ENCODE assay signal across 7 mouse cellular contexts in the genomic region with DNA sequence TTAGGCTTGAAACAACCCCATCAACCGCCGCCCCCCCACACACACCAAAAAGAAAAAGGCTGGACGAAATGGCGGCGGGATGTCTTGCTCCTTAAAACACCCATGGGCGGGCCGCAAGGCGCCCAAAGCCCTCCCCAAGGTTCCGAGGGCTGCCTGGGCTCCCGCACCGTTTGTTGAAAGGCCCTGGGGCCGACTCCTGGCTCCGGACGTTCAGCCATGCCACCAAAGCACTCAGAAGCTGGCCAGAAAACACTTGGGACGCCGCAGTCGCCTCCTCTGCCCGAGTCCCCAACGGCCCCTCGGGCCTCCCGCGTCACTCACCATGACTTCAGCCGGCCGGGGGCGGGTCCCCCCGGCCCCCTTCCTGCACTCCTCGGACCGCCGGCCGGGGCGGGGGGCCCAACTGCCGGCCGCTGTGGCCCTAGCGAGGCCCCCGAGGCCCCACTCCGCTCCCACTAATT. TPM values are rescaled to one million over a fixed set of nuclear protein-coding genes. Genes with fewer than 3 reads are reported as not detected.
DNase-seq lines count a peak whose midpoint lies in the region; ATAC-seq and TF ChIP-seq lines count a peak whose summit lies in the region.

No protein-coding gene starts in this region.

- TF ChIP-seq POLR2A in bone marrow, adult 2 months (IDR thresholded peaks at IDR 0.05; ENCODE audit: borderline replicate concordance, control insufficient read depth, low read depth, low read length): no peak
- TF ChIP-seq POLR2A in testis, adult 2 months (IDR thresholded peaks at IDR 0.05; ENCODE audit: control insufficient read depth, low read depth, low read length): no peak

- H3K4me1 ChIP-seq in G1E (ENCODE audit: insufficient read depth, low read depth, low read length): peaks cover 43% of the 10 kb centered on the region
- H3K4me1 ChIP-seq in bone marrow, adult 2 months (ENCODE audit: control insufficient read depth, insufficient read depth, low read length): peaks cover 1% of the 10 kb centered on the region; the same call in 1 of the 2 replicates
- peaks cover 22% of the 10 kb centered on the region for H3K4me1 ChIP-seq in hindbrain, embryonic 16.5 days (ENCODE audit: control insufficient read depth, insufficient read depth, low read depth, low read length)
- peaks cover 5% of the 10 kb centered on the region for H3K4me1 ChIP-seq in testis, adult 2 months (ENCODE audit: control insufficient read depth, insufficient read depth, low read length)

- no peaks in the 10 kb centered on the region for H3K27me3 ChIP-seq in G1E (ENCODE audit: insufficient read depth, low read length)
- H3K27me3 ChIP-seq in hindbrain, embryonic 16.5 days (replicated peaks; ENCODE audit: control insufficient read depth, insufficient read depth, low read length): no peaks in the 10 kb centered on the region
- no peaks in the 10 kb centered on the region for H3K27me3 ChIP-seq in testis, adult 2 months (ENCODE audit: control insufficient read depth, insufficient read depth, low read length)

- H3K4me2 ChIP-seq in hindbrain, embryonic 16.5 days (ENCODE audit: low read length): peak overlapping the region; percentile 85

- DNase-seq in layer of hippocampus, adult 11-12 months (ENCODE audit: low spot score): peak; percentile 51
- DNase-seq in layer of hippocampus, postnatal 25 days (ENCODE audit: extremely low spot score in 1 of 2, low spot score in 1 of 2): no peak
- DNase-seq in G1E (ENCODE audit: low spot score): no peak

- peaks cover 57% of the 10 kb centered on the region for H3K36me3 ChIP-seq in G1E (replicated peaks)
- peaks cover 21% of the 10 kb centered on the region for H3K36me3 ChIP-seq in hindbrain, embryonic 16.5 days (ENCODE audit: control insufficient read depth, insufficient read depth, low read length)
- H3K36me3 ChIP-seq in testis, adult 2 months (ENCODE audit: control insufficient read depth, insufficient read depth, low read length): peaks cover 8% of the 10 kb centered on the region

- WGBS in bone marrow, adult 2 months: under 1% methylated on average over 34 of the region's 36 CpGs
- WGBS in hindbrain, embryonic 16.5 days: under 1% methylated on average over 25 of the region's 36 CpGs

- peak overlapping the region; percentile 82 for H3K4me3 ChIP-seq in G1E (ENCODE audit: low read depth, low read length)
- peak overlapping the region; percentile 88 for H3K4me3 ChIP-seq in bone marrow, adult 2 months (replicated peaks; ENCODE audit: control insufficient read depth, low read depth, low read length)
- peak overlapping the region; percentile 95 for H3K4me3 ChIP-seq in hindbrain, embryonic 16.5 days (ENCODE audit: low read length)
- peak overlapping the region; percentile 95 for H3K4me3 ChIP-seq in testis, adult 2 months (ENCODE audit: control insufficient read depth, low read depth, low read length)

- no peaks in the 10 kb centered on the region for H3K9me3 ChIP-seq in G1E (replicated peaks)
- no peaks in the 10 kb centered on the region for H3K9me3 ChIP-seq in hindbrain, embryonic 16.5 days (ENCODE audit: control insufficient read depth, low read length)

- TF ChIP-seq CTCF in G1E (IDR thresholded peaks at IDR 0.05; ENCODE audit: low read depth, low read length): no peak
- TF ChIP-seq CTCF in bone marrow, adult 2 months (IDR thresholded peaks at IDR 0.05; ENCODE audit: control insufficient read depth, insufficient read depth, low read length): no peak
- no peak for TF ChIP-seq CTCF in testis, adult 2 months (IDR thresholded peaks at IDR 0.05; ENCODE audit: control insufficient read depth, insufficient read depth, insufficient replicate concordance, low read depth, low read length)

- H3K9ac ChIP-seq in hindbrain, embryonic 16.5 days (ENCODE audit: low read depth, low read length): peak overlapping the region; percentile 91

- H3K27ac ChIP-seq in bone marrow, adult 2 months (ENCODE audit: control insufficient read depth, insufficient read depth, low read depth, low read length, poor library complexity): peak overlapping the region; percentile 93
- peak overlapping the region; percentile 98 for H3K27ac ChIP-seq in hindbrain, embryonic 16.5 days (ENCODE audit: low read depth, low read length)
- H3K27ac ChIP-seq in testis, adult 2 months (ENCODE audit: control insufficient read depth, insufficient read depth, low read depth, low read length): peak overlapping the region; percentile 100

- no peak for ATAC-seq in G1E (ENCODE audit: extremely low read depth, insufficient number of reproducible peaks, low FRiP score, poor library complexity, severe bottlenecking)
- ATAC-seq in hindbrain, embryonic 16.5 days: no peak; the same call in 1 of the 2 replicates
- ATAC-seq in megakaryocyte-erythroid progenitor cell, adult 5-6 weeks (replicated peaks; ENCODE audit: low FRiP score, low TSS enrichment, poor library complexity, severe bottlenecking): peak; percentile 3; the same call in 1 of the 2 replicates

RNA-seq across cellular contexts. Expression of a gene that starts 0.5 kb away (rescaled TPM):
- total RNA-seq in layer of hippocampus, postnatal 25 days (2021): 100 to 1,000 TPM in 1 of 2 experiments, 10 to 100 TPM in 1; 97.7 to 112 TPM
- total RNA-seq in G1E (2014; fragmentation: Nextera tagmentation): 538 and 670 TPM in 2 replicates
- total RNA-seq in G1E (2017): 171 and 195 TPM in 2 replicates
- polyA plus RNA-seq in G1E (2012): 210 and 243 TPM in 2 replicates
- 367 and 488 TPM in 2 replicates for polyA plus RNA-seq in bone marrow, adult 2 months (2011; ENCODE audit: insufficient read depth, insufficient read length, low replicate concordance, missing spikeins)
- 250 and 253 TPM in 2 replicates for polyA plus RNA-seq in hindbrain, embryonic 16.5 days (2015; fragmentation: Nextera tagmentation; extraction: Ambion mirVana)
- 291 and 381 TPM in 2 replicates for total RNA-seq in megakaryocyte-erythroid progenitor cell, adult 5-6 weeks (2014; fragmentation: Nextera tagmentation)
- 146 and 204 TPM in 2 replicates for total RNA-seq in megakaryocyte-erythroid progenitor cell, adult 5-6 weeks (2017)
- polyA plus RNA-seq in testis, adult 2 months (2012; rRNA removed): 1,069 and 1,189 TPM in 2 replicates

RNA-seq across cellular contexts. Expression of a gene that starts 19.2 kb away (rescaled TPM):
- total RNA-seq in layer of hippocampus, postnatal 25 days (2021): 100 to 1,000 TPM; 484 to 506 TPM
- total RNA-seq in G1E (2014; fragmentation: Nextera tagmentation) (1,543 and 2,339 TPM in 2 replicates), G1E (2017) (548 and 573 TPM in 2 replicates)
- 5,642 and 5,886 TPM in 2 replicates for polyA plus RNA-seq in G1E (2012)
- polyA plus RNA-seq in bone marrow, adult 2 months (2011; ENCODE audit: insufficient read depth, insufficient read length, low replicate concordance, missing spikeins): 441 and 887 TPM in 2 replicates
- 206 and 212 TPM in 2 replicates for polyA plus RNA-seq in hindbrain, embryonic 16.5 days (2015; fragmentation: Nextera tagmentation; extraction: Ambion mirVana)
- 3,204 and 3,219 TPM in 2 replicates for total RNA-seq in megakaryocyte-erythroid progenitor cell, adult 5-6 weeks (2014; fragmentation: Nextera tagmentation)
- 676 and 1,069 TPM in 2 replicates for total RNA-seq in megakaryocyte-erythroid progenitor cell, adult 5-6 weeks (2017)
- 176 and 240 TPM in 2 replicates for polyA plus RNA-seq in testis, adult 2 months (2012; rRNA removed)

RNA-seq across cellular contexts. Expression of a gene that starts 22.4 kb away (rescaled TPM):
- 1 to 10 TPM; 2.2 to 2.6 TPM for total RNA-seq in layer of hippocampus, postnatal 25 days (2021)
- total RNA-seq in G1E (2014; fragmentation: Nextera tagmentation): 1.7 and 4.7 TPM in 2 replicates
- total RNA-seq in G1E (2017): 6.8 and 12.1 TPM in 2 replicates
- 40.6 and 61.2 TPM in 2 replicates for polyA plus RNA-seq in G1E (2012)
- polyA plus RNA-seq in bone marrow, adult 2 months (2011; ENCODE audit: insufficient read depth, insufficient read length, low replicate concordance, missing spikeins): 3.9 and 12.0 TPM in 2 replicates
- 6.8 and 9.2 TPM in 2 replicates for polyA plus RNA-seq in hindbrain, embryonic 16.5 days (2015; fragmentation: Nextera tagmentation; extraction: Ambion mirVana)
- total RNA-seq in megakaryocyte-erythroid progenitor cell, adult 5-6 weeks (2014; fragmentation: Nextera tagmentation): 15.1 and 17.8 TPM in 2 replicates
- total RNA-seq in megakaryocyte-erythroid progenitor cell, adult 5-6 weeks (2017): 21.3 and 26.1 TPM in 2 replicates
- 1.1 and 1.6 TPM in 2 replicates for polyA plus RNA-seq in testis, adult 2 months (2012; rRNA removed)

RNA-seq across cellular contexts. Expression of a gene that starts 29.1 kb away (rescaled TPM):
- total RNA-seq in layer of hippocampus, postnatal 25 days (2021): not detected
- total RNA-seq in G1E (2014; fragmentation: Nextera tagmentation) (not detected in 2 replicates), G1E (2017) (0.41 TPM in 1 of 2 replicates, not detected in the other)
- not detected in 2 replicates for polyA plus RNA-seq in G1E (2012)
- not detected in 2 replicates for polyA plus RNA-seq in bone marrow, adult 2 months (2011; ENCODE audit: insufficient read depth, insufficient read length, low replicate concordance, missing spikeins)
- 0.68 TPM in 1 of 2 replicates, not detected in the other for polyA plus RNA-seq in hindbrain, embryonic 16.5 days (2015; fragmentation: Nextera tagmentation; extraction: Ambion mirVana)
- total RNA-seq in megakaryocyte-erythroid progenitor cell, adult 5-6 weeks (2014; fragmentation: Nextera tagmentation): not detected in 2 replicates
- total RNA-seq in megakaryocyte-erythroid progenitor cell, adult 5-6 weeks (2017): not detected in 2 replicates
- 387 and 534 TPM in 2 replicates for polyA plus RNA-seq in testis, adult 2 months (2012; rRNA removed)

RNA-seq across cellular contexts. Expression of a gene that starts 29.2 kb away (rescaled TPM):
- total RNA-seq in layer of hippocampus, postnatal 25 days (2021): under 1 TPM; 0.27 to 0.49 TPM
- total RNA-seq in G1E (2014; fragmentation: Nextera tagmentation) (not detected in 2 replicates), G1E (2017) (not detected in 2 replicates)
- 0.13 and 0.15 TPM in 2 replicates for polyA plus RNA-seq in G1E (2012)
- polyA plus RNA-seq in bone marrow, adult 2 months (2011; ENCODE audit: insufficient read depth, insufficient read length, low replicate concordance, missing spikeins): not detected in 2 replicates
- 0.95 and 1.3 TPM in 2 replicates for polyA plus RNA-seq in hindbrain, embryonic 16.5 days (2015; fragmentation: Nextera tagmentation; extraction: Ambion mirVana)
- total RNA-seq in megakaryocyte-erythroid progenitor cell, adult 5-6 weeks (2014; fragmentation: Nextera tagmentation): not detected in 2 replicates
- 0.15 TPM in 1 of 2 replicates, not detected in the other for total RNA-seq in megakaryocyte-erythroid progenitor cell, adult 5-6 weeks (2017)
- polyA plus RNA-seq in testis, adult 2 months (2012; rRNA removed): 15.5 and 17.3 TPM in 2 replicates
